Mouse (Mus musculus): ENCODE data around the gene Rwdd2a. TPM values are rescaled to one million over a fixed set of nuclear protein-coding genes. Genes with fewer than 3 reads are reported as not detected.
"Not testable (repeated sequence)": the region's sequence is repeated elsewhere in the genome, so short reads cannot be mapped to it uniquely, and the experiment has no call there.

Gene Rwdd2a
- total RNA-seq, 1 experiment from 2014 or later: 4.9 TPM

GRCm38 (mm10) chr9:86592676-86593668 lies 21.2 kb downstream of the Rwdd2a start:
- DNase-seq: peak; percentile 42

- not testable (repeated sequence) for DNase-seq
These were observed 22.6 kb downstream of the Rwdd2a start for GRCm38 (mm10) chr9:86594357-86594767.

- DNase-seq: not testable (repeated sequence)
These were observed 25.2 kb downstream of the Rwdd2a start for GRCm38 (mm10) chr9:86596983-86597382.

DNA sequence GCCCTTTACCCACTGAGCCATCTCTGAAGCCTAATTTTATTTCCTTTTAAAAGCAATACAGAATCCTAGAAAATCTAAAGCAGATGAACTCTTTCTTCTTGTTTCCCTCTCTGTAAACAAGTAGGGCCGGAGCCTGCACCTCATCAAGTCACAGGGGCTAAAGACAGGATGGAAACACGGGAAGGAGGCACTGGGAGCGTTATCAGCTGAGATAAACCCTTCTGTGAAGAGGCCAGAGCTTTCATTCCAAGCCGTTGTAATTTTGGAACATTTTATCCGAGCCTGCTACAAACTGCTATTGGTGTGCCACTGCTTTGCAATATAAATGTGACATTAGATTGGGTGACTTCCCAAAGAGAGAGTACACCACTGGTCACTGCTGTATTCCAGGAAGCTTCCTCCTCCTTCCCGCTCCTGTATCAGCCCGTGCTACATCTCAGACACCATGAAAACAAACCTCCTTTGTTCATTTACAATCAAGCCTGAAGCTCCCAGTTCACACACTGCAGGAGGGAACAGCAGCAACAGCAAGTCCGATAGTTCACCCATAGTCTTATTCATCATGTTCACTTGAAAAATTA lies 28.0 kb downstream of the Rwdd2a start:
- DNase-seq: no peak

GRCm38 (mm10) chr9:86605776-86606175 lies 34.0 kb downstream of the Rwdd2a start:
- no peak for DNase-seq

DNA sequence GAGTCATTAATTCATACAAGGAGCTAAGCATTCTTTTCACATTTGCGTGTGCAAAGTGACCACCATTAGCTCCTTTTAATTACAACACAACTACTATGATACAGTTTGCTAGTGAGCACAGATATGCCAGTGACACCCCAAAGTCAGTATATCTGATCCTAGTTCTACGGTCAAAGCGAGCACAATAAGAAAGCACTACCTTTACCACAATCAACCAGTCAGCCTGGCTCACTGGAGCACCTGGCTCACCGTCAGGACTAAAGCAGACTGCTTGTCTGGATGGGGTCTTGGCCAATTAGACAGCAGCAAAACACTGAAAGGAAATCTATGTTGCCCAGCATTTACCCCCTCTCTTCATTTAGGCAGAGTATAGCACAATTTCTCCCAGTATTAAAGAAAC lies 40.3 kb downstream of the Rwdd2a start:
- DNase-seq: no peak

DNA sequence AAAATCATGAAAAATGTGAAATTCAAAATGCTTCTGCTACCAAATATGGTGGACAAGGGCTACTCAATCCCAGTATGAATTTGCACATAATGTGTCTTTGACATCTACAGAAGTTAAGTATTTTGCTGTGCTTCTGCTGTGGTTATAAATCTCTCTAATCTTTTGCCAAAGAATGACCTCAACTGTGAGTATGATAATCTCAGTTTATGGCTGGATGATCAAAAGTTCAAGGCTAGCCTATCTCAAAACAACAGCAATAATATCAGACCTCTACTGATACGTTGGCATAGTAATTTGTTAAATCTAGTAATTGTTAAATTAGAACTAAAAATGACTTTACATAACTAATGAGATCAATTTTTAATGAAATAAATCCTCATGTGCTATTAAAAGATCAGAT lies 44.0 kb downstream of the Rwdd2a start:
- DNase-seq: no peak

DNA sequence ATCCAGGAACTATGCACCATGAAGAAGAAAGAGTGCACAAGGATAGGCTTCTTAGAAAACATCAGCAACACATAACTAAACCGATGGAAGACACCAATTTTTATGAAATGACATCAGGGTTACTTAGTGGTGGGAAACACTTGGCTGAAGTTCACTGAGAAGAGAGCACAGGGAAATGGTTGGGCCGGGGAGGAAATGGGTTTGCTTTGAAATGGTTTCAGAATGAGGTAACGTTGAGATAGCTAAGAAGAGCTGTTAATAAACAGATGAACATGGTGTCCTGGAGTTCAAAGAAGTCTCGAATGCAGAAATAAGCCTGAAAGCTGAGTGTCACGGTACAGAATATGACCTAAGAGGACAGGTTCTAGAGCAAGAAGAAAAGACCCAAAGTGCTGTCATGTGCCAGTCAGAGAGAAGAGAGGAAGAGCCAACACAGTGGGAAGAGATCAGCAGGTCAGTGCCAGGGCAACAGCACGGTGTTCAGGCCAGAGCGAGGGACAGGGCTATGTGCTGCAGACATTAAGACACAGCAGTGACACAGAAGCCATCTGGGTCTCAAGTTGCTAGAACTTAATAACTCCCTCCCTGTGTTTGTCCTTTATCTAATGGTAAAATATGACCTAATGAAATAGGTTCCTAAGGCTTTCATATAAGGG lies 46.2 kb downstream of the Rwdd2a start:
- no peak for DNase-seq

GRCm38 (mm10) chr9:86619341-86620139 lies 47.7 kb downstream of the Rwdd2a start:
- no peak for DNase-seq

GRCm38 (mm10) chr9:86622062-86622461 lies 50.3 kb downstream of the Rwdd2a start:
- no peak for DNase-seq

DNA sequence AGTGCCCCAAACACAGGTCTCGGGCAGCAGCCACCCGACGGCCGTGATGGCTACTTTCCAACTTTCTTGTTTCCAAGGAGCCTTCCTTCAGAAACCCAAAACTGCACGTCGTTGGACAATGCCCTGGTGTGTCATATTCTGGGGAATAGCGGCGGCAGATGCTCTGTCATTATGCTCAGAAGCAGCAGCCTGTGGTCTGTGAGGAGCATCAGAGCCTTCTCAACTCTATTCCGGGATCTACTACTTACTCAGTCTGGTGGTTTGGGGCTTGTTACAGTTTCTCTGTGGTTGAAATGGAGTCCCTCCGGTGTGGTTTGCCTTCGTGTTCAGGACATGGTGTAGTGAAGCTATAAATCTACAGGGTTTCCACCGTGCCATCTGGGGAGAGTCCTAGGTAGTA lies 52.2 kb downstream of the Rwdd2a start:
- DNase-seq: no peak

Other genes with a start within 250 kb of the Rwdd2a start
- gene Ube2cbp, start 107.0 kb upstream of the Rwdd2a start, total RNA-seq (2021): 2.9 and 3.3 TPM in 2 replicates
- 26.4 and 30.9 TPM in 2 replicates for gene Dop1a, start 104.8 kb upstream of the Rwdd2a start, total RNA-seq (2021)
- 23.0 and 29.3 TPM in 2 replicates for gene Pgm3, start 149 bp upstream of the Rwdd2a start, total RNA-seq (2021)
- gene Me1, start 124.0 kb downstream of the Rwdd2a start, total RNA-seq (2021): 534 and 576 TPM in 2 replicates
- 164 and 178 TPM in 2 replicates for gene Prss35, start 171.7 kb downstream of the Rwdd2a start, total RNA-seq (2021)